Mouse (Mus musculus) liver, embryonic 15.5 days (tissue): ENCODE data around the gene Nuak1. TPM values are rescaled to one million over a fixed set of nuclear protein-coding genes. Genes with fewer than 3 reads are reported as not detected.

Source experiments
- ATAC-seq: fragments of 200-750 bp; cut with Nextera tagmentation; 2 replicates; pipeline ENCODE4 v1.8.0; 2017; ENCODE audit warnings: moderate number of reproducible peaks, mild to moderate bottlenecking, moderate library complexity; ENCODE audit not compliant: insufficient read depth
- H3K27ac ChIP-seq: fragments of 300-500 bp; sonication (generic); replicated peaks from 2 replicates; pipeline ENCODE4 v1.5.1; 2015; ENCODE audit warnings: mild to moderate bottlenecking, inconsistent platforms
- H3K27me3 ChIP-seq: fragments of 300-500 bp; sonication (generic); 2 replicates; pipeline ENCODE4 v1.6.1; 2015; ENCODE audit warnings: mild to moderate bottlenecking, inconsistent platforms
- H3K36me3 ChIP-seq: fragments of 300-500 bp; sonication (generic); replicated peaks from 2 replicates; pipeline ENCODE4 v1.6.1; 2015; ENCODE audit warnings: moderate library complexity, mild to moderate bottlenecking, inconsistent platforms
- H3K4me1 ChIP-seq: fragments of 300-500 bp; sonication (generic); replicated peaks from 2 replicates; pipeline ENCODE4 v1.6.1; 2015; ENCODE audit warnings: inconsistent platforms
- H3K4me2 ChIP-seq: fragments of 300-500 bp; sonication (generic); 2 replicates; pipeline ENCODE4 v1.6.1; 2015; ENCODE audit warnings: moderate library complexity, mild to moderate bottlenecking, inconsistent platforms
- H3K4me3 ChIP-seq: fragments of 300-500 bp; sonication (generic); replicated peaks from 2 replicates; pipeline ENCODE4 v1.5.1; 2015; ENCODE audit warnings: mild to moderate bottlenecking, inconsistent platforms
- H3K9ac ChIP-seq: fragments of 300-500 bp; sonication (generic); 2 replicates; pipeline ENCODE4 v1.6.1; 2015; ENCODE audit warnings: moderate library complexity, mild to moderate bottlenecking, inconsistent platforms
- H3K9me3 ChIP-seq: fragments of 300-500 bp; sonication (generic); replicated peaks from 2 replicates; pipeline ENCODE4 v1.6.1; 2016; ENCODE audit warnings: inconsistent platforms
- WGBS: fragments of 180-500 bp; shearing (Covaris S2); methylation state at CpG from one replicate; pipeline ENCODE4 v1.1.7; 2015; ENCODE audit warnings: mixed read lengths; ENCODE audit not compliant: insufficient replicate concordance; 5-methylcytosine and 5-hydroxymethylcytosine counted together
- polyA plus RNA-seq: library from polyadenylated mRNA; unstranded; fragments of >200 nt; fragmentation: Nextera tagmentation; extraction: Ambion mirVana; gene quantifications from 2 replicates; pipeline ENCODE4 v1.2.1, GENCODE M21; 2015

Gene Nuak1
- polyA plus RNA-seq, 1 experiment from 2014 or later: 0.13 TPM

- H3K4me1 ChIP-seq: no peaks in the 10 kb centered on the region
- H3K9me3 ChIP-seq: no peaks in the 10 kb centered on the region
- no peaks in the 10 kb centered on the region for H3K27me3 ChIP-seq
- no peaks in the 10 kb centered on the region for H3K36me3 ChIP-seq
- no peak for ATAC-seq
- H3K4me3 ChIP-seq: no peak overlapping the region
- no peak overlapping the region for H3K27ac ChIP-seq
- no peak overlapping the region for H3K9ac ChIP-seq
- WGBS: 17% methylated on average over 9 of the region's 9 CpGs
- no peak overlapping the region for H3K4me2 ChIP-seq
Observed at GRCm38 (mm10) chr10:84360391-84360790, 80.0 kb downstream of the Nuak1 start.

- Histone ChIP-seq H3K27me3 (no peaks in the 10 kb centered on the region), H3K36me3 (no peaks in the 10 kb centered on the region), H3K4me3 (no peak overlapping the region), H3K4me1 (no peaks in the 10 kb centered on the region), H3K4me2 (no peak overlapping the region), H3K27ac (no peak overlapping the region), H3K9ac (no peak overlapping the region), H3K9me3 (no peaks in the 10 kb centered on the region)
- no peak for ATAC-seq
- WGBS: 65% methylated on average over 4 of the region's 4 CpGs
Observed at GRCm38 (mm10) chr10:84358738-84359120, 81.7 kb downstream of the Nuak1 start.

DNA sequence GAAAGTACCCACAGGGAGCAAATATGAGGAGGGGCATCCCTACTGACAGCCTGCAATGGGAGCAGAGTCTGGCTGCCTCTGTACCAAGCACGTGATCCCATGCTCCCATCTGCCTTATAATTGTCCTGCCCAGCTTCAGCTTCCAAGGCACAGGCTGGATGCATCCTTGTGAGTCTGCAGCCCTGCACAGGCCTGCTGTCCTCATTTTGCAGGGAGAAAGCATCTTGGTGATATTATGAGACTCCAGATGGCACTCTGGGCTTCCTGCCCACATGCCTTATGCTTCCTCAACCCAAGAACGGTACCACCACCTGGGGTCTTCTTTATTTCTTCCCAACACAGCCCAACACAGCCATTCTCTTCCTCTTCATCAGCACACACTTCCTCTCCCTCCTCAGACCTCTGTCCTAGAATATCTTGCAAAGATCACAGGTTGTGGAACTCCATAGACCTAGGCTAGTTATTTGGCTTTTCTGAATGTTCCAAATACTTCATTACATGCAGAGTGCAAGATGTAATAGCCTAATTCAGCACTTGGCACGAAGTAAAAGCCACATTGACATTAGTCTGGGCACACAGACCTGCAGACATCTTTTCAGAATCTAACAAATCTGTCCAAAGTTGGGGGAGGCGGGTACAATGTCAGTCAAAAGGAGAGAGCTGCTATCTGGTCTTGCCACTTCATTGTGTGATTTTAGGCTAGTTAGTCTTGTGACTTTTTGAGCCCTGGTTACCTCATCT lies 82.2 kb downstream of the Nuak1 start:
- H3K4me2 ChIP-seq: no peak overlapping the region
- no peaks in the 10 kb centered on the region for H3K36me3 ChIP-seq
- H3K4me3 ChIP-seq: no peak overlapping the region
- no peaks in the 10 kb centered on the region for H3K27me3 ChIP-seq
- no peaks in the 10 kb centered on the region for H3K9me3 ChIP-seq
- no peak for ATAC-seq
- no peak overlapping the region for H3K27ac ChIP-seq
- no peak overlapping the region for H3K9ac ChIP-seq
- H3K4me1 ChIP-seq: no peaks in the 10 kb centered on the region
- WGBS: 33% methylated on average over 4 of the region's 4 CpGs

DNA sequence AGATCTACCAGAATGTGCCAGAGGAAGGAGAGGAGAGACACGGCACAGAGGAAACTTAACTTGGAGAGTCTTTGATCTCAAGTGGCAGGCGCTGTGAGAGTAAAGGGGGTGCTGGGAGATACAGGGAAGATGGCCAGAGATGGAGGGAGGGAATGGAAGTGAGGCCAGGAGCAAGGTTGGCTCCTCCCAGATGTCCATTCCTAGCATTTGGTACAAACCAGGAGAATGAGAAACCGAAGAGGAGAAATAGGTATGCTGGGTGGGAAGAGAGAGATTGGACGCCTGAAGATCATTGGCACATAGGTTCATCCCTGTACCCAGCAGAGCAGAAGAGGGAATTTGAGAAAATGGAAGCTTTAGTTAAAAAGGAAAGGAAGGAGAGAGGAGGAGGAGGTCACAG lies 82.8 kb downstream of the Nuak1 start:
- Histone ChIP-seq H3K36me3 (no peaks in the 10 kb centered on the region), H3K27me3 (no peaks in the 10 kb centered on the region), H3K9me3 (no peaks in the 10 kb centered on the region), H3K9ac (no peak overlapping the region), H3K4me1 (no peaks in the 10 kb centered on the region), H3K27ac (no peak overlapping the region), H3K4me3 (no peak overlapping the region), H3K4me2 (no peak overlapping the region)
- WGBS: 65% methylated on average over 4 of the region's 4 CpGs
- no peak for ATAC-seq

- Histone ChIP-seq H3K4me2 (no peak overlapping the region), H3K4me1 (no peaks in the 10 kb centered on the region), H3K27ac (no peak overlapping the region), H3K9ac (no peak overlapping the region), H3K27me3 (no peaks in the 10 kb centered on the region), H3K4me3 (no peak overlapping the region), H3K9me3 (no peaks in the 10 kb centered on the region), H3K36me3 (no peaks in the 10 kb centered on the region)
- no peak for ATAC-seq
- WGBS: 71% methylated on average over 6 of the region's 6 CpGs
Observed at GRCm38 (mm10) chr10:84354323-84354722, 86.1 kb downstream of the Nuak1 start.

GRCm38 (mm10) chr10:84345730-84346129 lies 94.7 kb downstream of the Nuak1 start:
- no peak overlapping the region for H3K4me3 ChIP-seq
- WGBS: 55% methylated on average over 5 of the region's 5 CpGs
- no peaks in the 10 kb centered on the region for H3K4me1 ChIP-seq
- no peak for ATAC-seq
- no peak overlapping the region for H3K4me2 ChIP-seq
- no peak overlapping the region for H3K27ac ChIP-seq
- no peak overlapping the region for H3K9ac ChIP-seq
- no peaks in the 10 kb centered on the region for H3K9me3 ChIP-seq
- H3K36me3 ChIP-seq: no peaks in the 10 kb centered on the region
- no peaks in the 10 kb centered on the region for H3K27me3 ChIP-seq

DNA sequence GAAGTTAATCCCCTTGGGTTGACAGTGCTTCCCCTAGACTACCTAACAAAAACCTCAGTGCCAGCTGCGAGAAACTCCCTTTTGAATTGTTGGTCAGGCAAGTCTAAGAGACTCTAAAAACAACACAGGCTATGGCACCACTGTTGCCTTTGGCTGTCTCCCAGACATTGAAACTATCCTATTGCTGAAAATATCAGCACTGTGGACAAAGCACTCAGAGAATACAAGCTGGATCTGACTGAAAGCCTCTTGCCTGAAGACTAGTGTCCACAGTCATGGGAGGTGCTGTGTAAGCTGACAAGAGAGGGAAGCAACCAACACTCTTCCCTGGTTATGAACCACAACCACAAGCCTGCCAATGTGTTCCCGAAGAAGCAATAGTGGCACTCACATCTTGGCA lies 96.9 kb downstream of the Nuak1 start:
- no peak overlapping the region for H3K4me2 ChIP-seq
- ATAC-seq: no peak
- 74% methylated on average over 2 of the region's 2 CpGs for WGBS
- H3K9me3 ChIP-seq: no peaks in the 10 kb centered on the region
- H3K9ac ChIP-seq: no peak overlapping the region
- H3K27ac ChIP-seq: no peak overlapping the region
- no peaks in the 10 kb centered on the region for H3K4me1 ChIP-seq
- H3K4me3 ChIP-seq: no peak overlapping the region
- no peaks in the 10 kb centered on the region for H3K27me3 ChIP-seq
- H3K36me3 ChIP-seq: no peaks in the 10 kb centered on the region

DNA sequence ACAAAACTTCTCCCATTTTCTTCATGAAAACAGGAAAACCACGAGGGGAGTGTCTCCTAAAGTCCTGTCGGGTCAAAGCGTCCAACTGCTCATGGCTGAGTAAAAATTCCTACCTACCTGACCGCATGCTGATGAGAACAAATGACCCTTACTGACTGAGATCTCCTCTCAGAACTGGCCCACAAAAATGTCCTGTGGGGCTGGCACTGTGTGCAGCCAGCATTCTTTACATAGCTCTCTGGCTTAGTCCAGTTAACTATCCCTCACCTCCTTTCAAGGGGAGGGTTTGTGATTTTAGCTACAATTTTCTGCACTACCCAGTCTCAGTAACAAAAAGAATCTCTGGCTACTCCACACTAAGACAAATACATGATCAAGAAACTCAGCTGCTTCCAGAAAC lies 100.9 kb downstream of the Nuak1 start:
- H3K4me3 ChIP-seq: no peak overlapping the region
- H3K9me3 ChIP-seq: no peaks in the 10 kb centered on the region
- WGBS: 24% methylated on average over 4 of the region's 4 CpGs
- H3K27me3 ChIP-seq: no peaks in the 10 kb centered on the region
- H3K36me3 ChIP-seq: no peaks in the 10 kb centered on the region
- no peaks in the 10 kb centered on the region for H3K4me1 ChIP-seq
- ATAC-seq: no peak
- no peak overlapping the region for H3K27ac ChIP-seq
- H3K4me2 ChIP-seq: no peak overlapping the region
- H3K9ac ChIP-seq: no peak overlapping the region

- Histone ChIP-seq H3K27ac (no peak overlapping the region), H3K4me2 (no peak overlapping the region), H3K27me3 (no peaks in the 10 kb centered on the region), H3K9me3 (no peaks in the 10 kb centered on the region), H3K36me3 (no peaks in the 10 kb centered on the region), H3K4me1 (no peaks in the 10 kb centered on the region), H3K4me3 (no peak overlapping the region), H3K9ac (no peak overlapping the region)
- WGBS: 30% methylated on average over 3 of the region's 3 CpGs
- ATAC-seq: no peak
Observed at GRCm38 (mm10) chr10:84338752-84339151, 101.6 kb downstream of the Nuak1 start.

DNA sequence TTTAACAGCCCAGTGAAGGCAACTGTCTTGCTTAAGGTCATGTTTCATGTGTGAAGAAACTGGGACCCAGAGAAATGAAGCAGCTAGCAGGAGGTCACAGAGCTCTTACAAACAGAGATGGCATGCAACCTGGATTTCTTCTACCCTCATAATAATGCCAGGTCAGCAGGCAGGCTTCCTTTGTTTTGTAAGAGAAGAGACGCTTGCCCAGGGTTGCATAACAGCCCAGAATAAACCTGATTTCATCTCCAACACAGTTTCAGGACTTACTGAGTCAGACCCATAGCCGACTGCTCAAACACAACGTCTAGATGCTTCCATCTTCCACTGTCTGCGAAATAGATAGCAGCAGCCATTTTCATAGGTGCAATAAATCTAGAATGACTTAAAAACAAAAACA lies 105.0 kb downstream of the Nuak1 start:
- H3K4me2 ChIP-seq: no peak overlapping the region

DNA sequence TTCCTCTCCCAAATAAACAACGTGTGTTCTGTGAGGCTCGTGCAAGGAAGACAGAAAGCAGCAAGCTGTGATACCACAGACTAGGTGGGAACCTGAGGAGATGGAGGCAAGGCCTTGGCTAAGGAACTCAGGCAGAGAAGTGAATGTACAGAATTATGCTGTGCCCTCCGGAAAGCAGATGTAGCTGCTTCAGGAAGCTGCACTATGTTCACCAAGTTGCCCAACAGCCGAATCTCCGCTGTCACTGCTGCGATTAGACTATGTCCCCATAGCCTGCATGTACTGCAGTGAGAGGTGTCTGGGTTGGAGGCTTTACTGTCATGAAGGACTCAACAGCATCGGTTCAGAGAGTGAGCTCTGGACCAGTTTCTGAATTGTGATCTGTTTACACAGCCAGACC lies 110.6 kb downstream of the Nuak1 start:
- Histone ChIP-seq H3K4me2 (no peak overlapping the region), H3K4me3 (no peak overlapping the region), H3K4me1 (no peaks in the 10 kb centered on the region), H3K9ac (no peak overlapping the region), H3K27ac (no peak overlapping the region), H3K27me3 (no peaks in the 10 kb centered on the region), H3K36me3 (no peaks in the 10 kb centered on the region), H3K9me3 (0 out of 2 replicates have a peak, but pooled peaks cover 2% of the 10 kb centered on the region)
- 65% methylated on average over 7 of the region's 7 CpGs for WGBS
- no peak for ATAC-seq

More for the DNA sequence above, 105.0 kb downstream of the Nuak1 start:
- Histone ChIP-seq H3K9me3 (0 out of 2 replicates have a peak, but pooled peaks cover 2% of the 10 kb centered on the region), H3K27ac (no peak overlapping the region), H3K4me3 (no peak overlapping the region), H3K36me3 (no peaks in the 10 kb centered on the region), H3K4me1 (no peaks in the 10 kb centered on the region), H3K9ac (no peak overlapping the region), H3K27me3 (no peaks in the 10 kb centered on the region)
- no peak for ATAC-seq
- WGBS: 48% methylated on average over 4 of the region's 4 CpGs

GRCm38 (mm10) chr10:84329336-84329735 lies 111.1 kb downstream of the Nuak1 start:
- Histone ChIP-seq H3K4me1 (no peaks in the 10 kb centered on the region), H3K4me3 (no peak overlapping the region), H3K27me3 (no peaks in the 10 kb centered on the region), H3K36me3 (no peaks in the 10 kb centered on the region), H3K9ac (no peak overlapping the region), H3K4me2 (no peak overlapping the region), H3K27ac (no peak overlapping the region), H3K9me3 (0 out of 2 replicates have a peak, but pooled peaks cover 2% of the 10 kb centered on the region)
- no peak for ATAC-seq
- 67% methylated on average over 5 of the region's 5 CpGs for WGBS
